Mouse (Mus musculus): ENCODE measurements around the gene Map3k1. TPM values are rescaled to one million over a fixed set of nuclear protein-coding genes. Genes with fewer than 3 reads are reported as not detected.

Gene Map3k1
- total and polyA plus RNA-seq, 2 experiments from 2014 or later = 15.3 to 45.3 TPM

DNA sequence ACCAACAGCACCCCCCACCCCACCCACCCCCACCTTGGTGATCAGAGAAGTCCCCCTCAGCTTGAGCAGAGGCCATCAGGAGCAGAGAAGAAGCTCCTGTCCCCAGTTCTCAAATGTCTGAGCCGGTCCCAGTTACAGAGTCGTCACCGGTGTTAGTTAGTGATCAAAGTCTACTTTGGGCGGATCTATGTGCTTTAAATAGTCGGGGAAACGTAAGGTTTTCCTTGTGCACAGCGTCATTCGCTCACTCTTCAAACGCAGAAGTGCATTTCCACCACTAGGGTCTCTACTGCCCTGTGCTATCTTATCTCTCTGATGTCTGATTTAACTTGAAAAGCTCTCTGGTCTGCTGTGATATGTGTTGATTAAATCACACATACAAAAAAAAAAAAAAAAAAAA, 38.0 kb downstream of the Map3k1 start:
- Histone ChIP-seq H3K36me3 (ENCODE audit: insufficient read depth, low read length) (peaks cover 44% of the 10 kb centered on the region), H3K4me1 (ENCODE audit: insufficient read depth, low read length) (no peaks in the 10 kb centered on the region), H3K27me3 (ENCODE audit: insufficient read depth, low read length) (no peaks in the 10 kb centered on the region), H3K9ac (replicated peaks; ENCODE audit: low read length) (no peak overlapping the region), H3K4me3 (ENCODE audit: low read length) (no peak overlapping the region), H3K9me3 (ENCODE audit: low read length) (no peaks in the 10 kb centered on the region), H3K27ac (no peak overlapping the region), H3K4me2 (ENCODE audit: low read depth, low read length) (no peak overlapping the region)
- 97% methylated on average over 9 of the region's 9 CpGs for WGBS
- 0 out of 2 replicates have a peak, but pooled peaks have one; percentile 25 for ATAC-seq
- no peak for DNase-seq (ENCODE audit: low spot score)
- TF ChIP-seq CTCF (IDR thresholded peaks at IDR 0.05; ENCODE audit: low read depth) = no peak

DNA sequence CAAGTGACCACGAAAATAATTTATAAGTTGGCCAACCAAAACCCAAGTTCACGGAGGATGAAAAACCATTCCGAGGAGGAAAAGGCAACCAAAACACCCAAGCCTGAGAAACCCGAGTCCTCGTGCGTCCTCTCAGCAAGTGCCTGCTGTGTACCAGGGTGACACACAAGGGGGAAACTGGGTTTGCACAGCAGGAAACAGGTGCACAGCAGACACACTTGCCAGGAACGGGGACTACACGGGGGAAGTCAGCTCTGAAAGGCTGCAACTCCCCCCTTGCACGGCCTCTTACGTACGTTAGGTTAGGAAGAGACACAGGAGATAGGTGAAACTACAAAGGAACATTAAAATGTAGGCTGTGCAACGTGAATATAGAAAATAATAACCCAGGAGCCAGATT, 46.3 kb downstream of the Map3k1 start:
- Histone ChIP-seq H3K27ac (no peak overlapping the region), H3K4me3 (ENCODE audit: low read length) (no peak overlapping the region), H3K27me3 (ENCODE audit: insufficient read depth, low read length) (no peaks in the 10 kb centered on the region), H3K9me3 (ENCODE audit: low read length) (no peaks in the 10 kb centered on the region), H3K9ac (replicated peaks; ENCODE audit: low read length) (no peak overlapping the region), H3K36me3 (ENCODE audit: insufficient read depth, low read length) (peaks cover 81% of the 10 kb centered on the region), H3K4me2 (ENCODE audit: low read depth, low read length) (no peak overlapping the region), H3K4me1 (ENCODE audit: insufficient read depth, low read length) (no peaks in the 10 kb centered on the region)
- no peak for TF ChIP-seq CTCF (IDR thresholded peaks at IDR 0.05; ENCODE audit: low read depth)
- ATAC-seq = no peak
- WGBS = 88% methylated on average over 12 of the region's 12 CpGs
- no peak for DNase-seq (ENCODE audit: low spot score)

DNA sequence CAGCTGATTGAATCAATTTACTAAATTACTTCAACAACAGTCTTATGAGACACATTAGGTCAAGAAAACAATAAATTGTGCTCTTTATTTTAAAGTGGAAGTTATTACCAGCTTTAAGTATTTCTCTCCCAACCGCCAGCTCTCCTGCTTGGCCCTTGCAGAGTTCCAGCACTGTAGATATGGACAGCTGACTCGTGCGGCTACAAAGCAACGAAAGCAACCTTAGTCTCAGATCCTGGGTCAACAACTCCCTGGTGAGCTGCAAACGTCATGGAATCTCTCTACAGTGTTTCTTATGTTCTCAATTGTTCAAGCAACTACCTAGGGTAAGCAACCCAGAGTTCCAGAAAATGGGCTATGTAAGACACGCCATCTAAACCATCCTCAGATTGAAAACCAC, 51.8 kb downstream of the Map3k1 start:
- H3K27me3 ChIP-seq (ENCODE audit: insufficient read depth, low read length) = no peaks in the 10 kb centered on the region
- no peaks in the 10 kb centered on the region for H3K4me1 ChIP-seq (ENCODE audit: insufficient read depth, low read length)
- H3K4me3 ChIP-seq (ENCODE audit: low read length) = no peak overlapping the region
- H3K36me3 ChIP-seq (ENCODE audit: insufficient read depth, low read length) = peaks cover 80% of the 10 kb centered on the region
- H3K4me2 ChIP-seq (ENCODE audit: low read depth, low read length) = no peak overlapping the region
- H3K9ac ChIP-seq (replicated peaks; ENCODE audit: low read length) = no peak overlapping the region
- ATAC-seq (no peak), DNase-seq (ENCODE audit: low spot score) (no peak)
- no peak for TF ChIP-seq CTCF (IDR thresholded peaks at IDR 0.05; ENCODE audit: low read depth)
- H3K9me3 ChIP-seq (ENCODE audit: low read length) = no peaks in the 10 kb centered on the region
- 90% methylated on average over 6 of the region's 6 CpGs for WGBS
- H3K27ac ChIP-seq = no peak overlapping the region

DNA sequence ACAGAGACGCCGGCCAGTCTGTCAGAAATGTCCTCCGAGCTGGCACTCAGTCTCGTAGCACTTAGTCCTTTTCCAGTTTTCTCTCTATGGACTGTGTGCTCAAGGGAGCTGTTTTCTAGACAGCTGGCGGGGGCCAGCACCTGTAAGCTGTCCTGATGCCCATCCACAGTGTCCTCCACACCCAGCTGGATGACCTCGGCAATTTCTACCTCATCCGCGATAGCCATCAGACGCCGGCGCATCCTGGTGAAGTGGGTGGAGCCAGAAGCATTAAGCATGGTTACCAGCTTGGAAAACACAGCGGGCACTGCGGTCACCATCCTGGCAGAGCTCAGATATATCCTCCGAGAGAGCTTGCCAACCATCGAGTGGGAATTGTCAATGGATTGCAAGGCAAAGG, 52.9 kb downstream of the Map3k1 start:
- Histone ChIP-seq H3K9me3 (ENCODE audit: low read length) (no peaks in the 10 kb centered on the region), H3K4me1 (ENCODE audit: insufficient read depth, low read length) (no peaks in the 10 kb centered on the region), H3K9ac (replicated peaks; ENCODE audit: low read length) (no peak overlapping the region), H3K4me3 (ENCODE audit: low read length) (no peak overlapping the region), H3K36me3 (ENCODE audit: insufficient read depth, low read length) (peaks cover 83% of the 10 kb centered on the region), H3K4me2 (ENCODE audit: low read depth, low read length) (no peak overlapping the region), H3K27me3 (ENCODE audit: insufficient read depth, low read length) (no peaks in the 10 kb centered on the region), H3K27ac (no peak overlapping the region)
- 95% methylated on average over 15 of the region's 15 CpGs for WGBS
- DNase-seq (ENCODE audit: low spot score) (no peak), ATAC-seq (no peak)
- TF ChIP-seq CTCF (IDR thresholded peaks at IDR 0.05; ENCODE audit: low read depth) = no peak

DNA sequence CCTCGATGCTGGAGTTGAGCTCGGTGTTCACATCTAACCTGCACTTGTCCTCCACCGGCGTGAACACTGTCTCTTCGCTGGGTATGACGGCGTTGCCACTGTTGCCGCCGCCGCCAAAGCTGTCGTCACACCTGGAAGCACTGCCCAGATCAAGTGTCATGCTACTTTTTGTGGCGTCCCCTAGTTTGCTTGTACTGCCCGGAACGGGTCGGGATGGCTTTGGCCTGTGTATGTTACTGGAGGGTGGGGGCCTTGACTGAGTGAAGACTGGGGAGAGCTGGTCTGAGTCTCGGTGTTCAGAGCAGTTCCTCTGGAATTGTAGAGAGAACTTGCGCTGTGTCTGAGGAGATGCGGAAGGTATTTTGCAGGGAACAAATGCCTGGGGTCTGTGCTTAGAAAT, 53.4 kb downstream of the Map3k1 start:
- H3K9ac ChIP-seq (replicated peaks; ENCODE audit: low read length) = no peak overlapping the region
- WGBS = 96% methylated on average over 18 of the region's 18 CpGs
- H3K27ac ChIP-seq = no peak overlapping the region
- no peak for ATAC-seq
- TF ChIP-seq CTCF (IDR thresholded peaks at IDR 0.05; ENCODE audit: low read depth) = no peak
- no peak for DNase-seq (ENCODE audit: low spot score)
- H3K36me3 ChIP-seq (ENCODE audit: insufficient read depth, low read length) = peaks cover 83% of the 10 kb centered on the region
- H3K4me3 ChIP-seq (ENCODE audit: low read length) = no peak overlapping the region
- no peak overlapping the region for H3K4me2 ChIP-seq (ENCODE audit: low read depth, low read length)
- H3K27me3 ChIP-seq (ENCODE audit: insufficient read depth, low read length) = no peaks in the 10 kb centered on the region
- H3K4me1 ChIP-seq (ENCODE audit: insufficient read depth, low read length) = no peaks in the 10 kb centered on the region
- no peaks in the 10 kb centered on the region for H3K9me3 ChIP-seq (ENCODE audit: low read length)

DNA sequence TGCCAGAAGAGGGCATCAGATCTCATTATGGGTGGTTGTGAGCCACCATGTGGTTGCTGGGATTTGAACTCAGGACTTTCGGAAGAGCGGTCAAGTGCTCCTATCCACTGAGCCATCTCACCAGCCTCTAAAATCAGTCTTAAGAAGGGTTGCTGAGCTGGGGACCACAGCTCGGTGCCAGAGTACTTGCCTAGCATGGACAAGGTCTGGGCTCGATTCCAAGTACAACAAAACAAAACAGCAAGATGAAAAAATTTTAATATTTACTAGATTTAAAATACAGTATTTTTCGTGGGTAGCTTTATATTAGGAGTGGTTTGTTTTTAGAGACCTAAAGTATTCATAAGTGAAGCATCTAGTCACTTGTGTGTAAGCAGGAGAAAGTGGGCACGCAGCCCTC, 55.5 kb downstream of the Map3k1 start:
- Histone ChIP-seq H3K36me3 (ENCODE audit: insufficient read depth, low read length) (peaks cover 85% of the 10 kb centered on the region), H3K9me3 (ENCODE audit: low read length) (no peaks in the 10 kb centered on the region), H3K9ac (replicated peaks; ENCODE audit: low read length) (no peak overlapping the region), H3K4me2 (ENCODE audit: low read depth, low read length) (no peak overlapping the region), H3K4me1 (ENCODE audit: insufficient read depth, low read length) (no peaks in the 10 kb centered on the region), H3K27me3 (ENCODE audit: insufficient read depth, low read length) (no peaks in the 10 kb centered on the region), H3K4me3 (ENCODE audit: low read length) (no peak overlapping the region), H3K27ac (no peak overlapping the region)
- TF ChIP-seq CTCF (IDR thresholded peaks at IDR 0.05; ENCODE audit: low read depth) = no peak
- WGBS = 87% methylated on average over 6 of the region's 6 CpGs
- ATAC-seq = no peak
- DNase-seq (ENCODE audit: low spot score) = no peak

DNA sequence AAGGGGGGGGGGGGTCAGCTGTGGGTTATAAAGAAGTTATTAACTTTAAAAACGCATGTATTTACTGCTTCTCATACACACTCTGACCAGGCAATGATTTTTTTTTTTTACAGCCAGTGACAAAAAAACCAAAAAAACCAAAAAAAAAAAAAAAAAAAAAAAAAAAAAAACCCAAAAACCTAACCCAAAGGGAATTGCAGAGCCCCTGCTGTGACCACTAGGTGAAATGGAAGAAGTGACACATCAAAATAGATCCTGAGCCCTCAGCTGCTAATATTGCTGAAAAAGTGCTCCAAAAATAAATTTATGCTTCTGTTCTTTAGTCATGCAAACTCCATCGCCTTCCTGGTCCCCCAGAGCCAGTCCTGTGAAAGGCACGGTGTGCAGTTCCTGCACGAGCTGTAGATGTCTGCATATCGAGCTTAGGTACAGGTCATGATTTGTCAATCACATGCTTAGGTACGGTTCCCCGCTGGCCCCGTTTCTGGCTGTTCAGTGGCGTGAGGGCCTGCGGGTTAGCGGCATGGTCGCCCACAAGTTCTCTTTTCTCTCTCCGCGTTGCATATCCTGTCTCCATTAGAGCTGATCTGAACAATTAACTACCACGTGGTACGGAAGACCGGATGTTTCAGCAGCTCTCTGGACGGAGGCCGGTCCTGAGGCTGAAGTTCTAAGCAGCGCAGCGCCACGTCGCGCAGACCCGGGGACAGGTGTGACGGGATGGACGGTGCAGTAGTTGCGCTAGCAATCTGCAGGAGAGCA, 60.3 kb downstream of the Map3k1 start:
- WGBS = 94% methylated on average over 28 of the region's 28 CpGs
- Histone ChIP-seq H3K9ac (replicated peaks; ENCODE audit: low read length) (no peak overlapping the region), H3K27ac (no peak overlapping the region), H3K4me1 (ENCODE audit: insufficient read depth, low read length) (no peaks in the 10 kb centered on the region), H3K4me3 (ENCODE audit: low read length) (no peak overlapping the region), H3K27me3 (ENCODE audit: insufficient read depth, low read length) (no peaks in the 10 kb centered on the region), H3K36me3 (ENCODE audit: insufficient read depth, low read length) (peaks cover 48% of the 10 kb centered on the region; the same call in 1 of the 2 replicates), H3K9me3 (ENCODE audit: low read length) (no peaks in the 10 kb centered on the region), H3K4me2 (ENCODE audit: low read depth, low read length) (no peak overlapping the region)
- ATAC-seq (no peak), DNase-seq (ENCODE audit: low spot score) (no peak)
- no peak for TF ChIP-seq CTCF (IDR thresholded peaks at IDR 0.05; ENCODE audit: low read depth)

Data from hindbrain, postnatal 0 days (tissue).